Mouse (Mus musculus) liver, embryonic 14.5 days (tissue): ENCODE measurements at regions not wholly inside any gene's neighbourhood (a gene's known extent, or its start where the extent isn't known, plus 50 kb on each side); places are given as distances from the start of the nearest gene placed in this dataset.

Experiments
- ATAC-seq: fragments of 200-750 bp; cut with Nextera tagmentation; 2 replicates; pipeline ENCODE4 v1.8.0; 2017; ENCODE audit warnings: moderate number of reproducible peaks, mild to moderate bottlenecking, moderate library complexity; ENCODE audit not compliant: insufficient read depth
- DNase-seq, 3 experiments: peaks; one replicate each; pipeline ENCODE4 v3.0.0-alpha.2; 2012 to 2013; ENCODE audit warnings: low read depth in 3 of 3, low spot score in 3 of 3
- H3K27ac ChIP-seq: fragments of 300-500 bp; sonication (generic); 2 replicates; pipeline ENCODE4 v1.5.1; 2014; ENCODE audit warnings: moderate library complexity, mild to moderate bottlenecking, control low read depth, inconsistent platforms
- H3K27me3 ChIP-seq: fragments of 300-500 bp; sonication (generic); 2 replicates; pipeline ENCODE4 v1.6.1; 2014; ENCODE audit warnings: mild to moderate bottlenecking, low read length, moderate library complexity; ENCODE audit not compliant: control insufficient read depth, insufficient read depth
- H3K36me3 ChIP-seq: fragments of 300-500 bp; sonication (generic); replicated peaks from 2 replicates; pipeline ENCODE4 v1.6.1; 2014; ENCODE audit warnings: low read depth; ENCODE audit not compliant: control insufficient read depth, insufficient read depth
- H3K4me1 ChIP-seq, 2 experiments: fragments of 200-500 bp in 1 of 2; fragments of 300-500 bp in 1 of 2; sonication (generic) in 1 of 2; replicated peaks; 2 replicates each; pipeline ENCODE4 v1.6.1; 2012 to 2014; ENCODE audit warnings: antibody characterized with exemption in 1 of 2, inconsistent platforms in 1 of 2, low read length in 1 of 2; ENCODE audit not compliant: control insufficient read depth in 2 of 2, insufficient read depth in 2 of 2
- H3K4me2 ChIP-seq: fragments of 300-500 bp; sonication (generic); 2 replicates; pipeline ENCODE4 v1.6.1; 2014; ENCODE audit warnings: low read depth, mild to moderate bottlenecking, control low read depth, moderate library complexity
- H3K4me3 ChIP-seq, 2 experiments: fragments of 200-500 bp in 1 of 2; fragments of 300-500 bp in 1 of 2; sonication (generic) in 1 of 2; 2 replicates each; pipeline ENCODE4 v1.5.1; 2012 to 2014; ENCODE audit warnings: low read depth in 2 of 2, low read length in 2 of 2, mild to moderate bottlenecking in 2 of 2, control low read depth in 1 of 2, inconsistent platforms in 1 of 2, moderate library complexity in 1 of 2; ENCODE audit not compliant: insufficient read depth in 1 of 2
- H3K9ac ChIP-seq: fragments of 300-500 bp; sonication (generic); replicated peaks from 2 replicates; pipeline ENCODE4 v1.6.1; 2014; ENCODE audit warnings: mild to moderate bottlenecking, control low read depth, moderate library complexity
- H3K9me3 ChIP-seq: fragments of 300-500 bp; sonication (generic); 2 replicates; pipeline ENCODE4 v1.6.1; 2016; ENCODE audit warnings: low read length, mixed read lengths; ENCODE audit not compliant: control insufficient read depth
- CTCF ChIP-seq: IDR thresholded peaks from 2 replicates; pipeline ENCODE4 v1.5.1; 2016; ENCODE audit warnings: antibody characterized with exemption, low read depth, control low read depth
- EP300 ChIP-seq: IDR thresholded peaks from 2 replicates; pipeline ENCODE4 v1.6.1; 2016; ENCODE audit warnings: antibody characterized with exemption, low read depth
- WGBS: fragments of 180-500 bp; shearing (Covaris S2); extraction: QIAGEN DNeasy Blood & Tissue Kit; methylation state at CpG from one replicate; pipeline ENCODE4 v1.1.7; 2014; ENCODE audit not compliant: insufficient replicate concordance; 5-methylcytosine and 5-hydroxymethylcytosine counted together

DNA sequence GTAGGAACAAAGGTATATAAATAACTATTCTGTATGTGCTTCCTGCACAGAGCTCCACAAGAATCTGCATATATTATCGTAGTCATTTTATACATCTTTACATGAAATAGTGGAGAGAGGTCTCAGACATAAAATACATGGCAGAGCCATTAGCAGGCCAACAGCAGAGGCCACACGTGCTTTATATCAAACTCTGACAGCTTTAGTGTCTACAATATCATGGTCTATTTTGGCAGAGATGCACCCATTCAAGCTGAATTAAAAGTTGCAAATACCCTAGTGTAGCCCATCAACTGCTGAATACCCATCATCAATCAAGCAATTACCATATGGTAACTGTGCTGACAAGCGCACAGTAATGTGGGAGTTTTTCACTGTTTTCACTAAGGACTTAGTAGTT is 659.1 kb downstream of the Flrt2 start:
- DNase-seq (no peak), ATAC-seq (no peak)
- no peak overlapping the region for H3K9ac ChIP-seq
- WGBS = 70% methylated on average over 3 of the region's 3 CpGs
- no peak overlapping the region for H3K4me2 ChIP-seq
- H3K36me3 ChIP-seq = no peaks in the 10 kb centered on the region
- no peak overlapping the region for H3K4me3 ChIP-seq
- no peaks in the 10 kb centered on the region for H3K9me3 ChIP-seq
- no peaks in the 10 kb centered on the region for H3K27me3 ChIP-seq
- no peak overlapping the region for H3K27ac ChIP-seq
- H3K4me1 ChIP-seq = no peaks in the 10 kb centered on the region
- no peak for TF ChIP-seq EP300
- TF ChIP-seq CTCF = no peak

DNA sequence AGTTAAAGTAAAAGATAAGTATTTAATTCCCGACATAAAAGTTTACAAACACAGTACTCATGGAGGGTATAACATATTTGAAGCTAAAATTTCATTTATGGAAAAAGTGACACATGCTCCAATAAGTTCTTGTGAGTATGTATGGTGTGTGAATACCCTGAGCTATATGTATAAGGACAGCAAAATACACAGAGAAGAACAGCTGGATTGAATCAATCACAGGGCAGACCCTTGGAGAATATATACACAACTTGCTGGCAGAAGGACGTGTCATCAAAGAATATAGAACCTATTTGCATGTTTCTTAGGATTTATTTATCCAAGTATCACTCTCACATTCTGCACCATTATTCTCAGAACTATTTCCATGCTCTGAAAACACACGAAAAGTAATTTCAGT is 686.9 kb downstream of the Flrt2 start:
- H3K36me3 ChIP-seq = no peaks in the 10 kb centered on the region
- DNase-seq (no peak), ATAC-seq (no peak)
- no peaks in the 10 kb centered on the region for H3K27me3 ChIP-seq
- no peak overlapping the region for H3K9ac ChIP-seq
- no peak overlapping the region for H3K27ac ChIP-seq
- H3K4me1 ChIP-seq = no peaks in the 10 kb centered on the region
- H3K9me3 ChIP-seq = no peaks in the 10 kb centered on the region
- no peak overlapping the region for H3K4me2 ChIP-seq
- no peak overlapping the region for H3K4me3 ChIP-seq
- TF ChIP-seq EP300 (no peak), CTCF (no peak)
- WGBS = 56% methylated on average over 3 of the region's 3 CpGs

DNA sequence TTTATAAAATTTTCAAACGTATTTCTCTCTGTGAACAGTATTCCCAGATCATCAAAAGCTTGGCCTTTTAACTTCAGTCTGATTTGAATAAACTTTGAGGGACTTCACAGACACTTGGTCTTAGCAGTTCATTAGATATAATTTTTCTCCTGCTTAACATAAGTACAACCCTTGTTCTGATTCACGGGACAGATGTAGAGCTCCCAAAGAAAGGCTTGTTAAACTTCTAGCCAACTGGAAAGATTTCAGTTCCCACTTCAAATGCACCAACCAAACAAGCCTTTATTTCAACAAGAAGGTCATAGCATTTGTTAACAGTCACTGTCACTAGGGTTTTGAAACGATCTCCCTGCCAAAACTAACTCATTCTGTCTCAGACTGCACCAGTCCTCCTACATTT is 727.1 kb downstream of the Flrt2 start:
- Histone ChIP-seq H3K4me1 (no peaks in the 10 kb centered on the region), H3K4me2 (no peak overlapping the region), H3K36me3 (no peaks in the 10 kb centered on the region), H3K9me3 (no peaks in the 10 kb centered on the region), H3K9ac (no peak overlapping the region), H3K4me3 (no peak overlapping the region), H3K27ac (no peak overlapping the region), H3K27me3 (no peaks in the 10 kb centered on the region)
- ATAC-seq (no peak), DNase-seq (no peak)
- 37% methylated on average over 3 of the region's 3 CpGs for WGBS
- TF ChIP-seq CTCF (no peak), EP300 (no peak)

DNA sequence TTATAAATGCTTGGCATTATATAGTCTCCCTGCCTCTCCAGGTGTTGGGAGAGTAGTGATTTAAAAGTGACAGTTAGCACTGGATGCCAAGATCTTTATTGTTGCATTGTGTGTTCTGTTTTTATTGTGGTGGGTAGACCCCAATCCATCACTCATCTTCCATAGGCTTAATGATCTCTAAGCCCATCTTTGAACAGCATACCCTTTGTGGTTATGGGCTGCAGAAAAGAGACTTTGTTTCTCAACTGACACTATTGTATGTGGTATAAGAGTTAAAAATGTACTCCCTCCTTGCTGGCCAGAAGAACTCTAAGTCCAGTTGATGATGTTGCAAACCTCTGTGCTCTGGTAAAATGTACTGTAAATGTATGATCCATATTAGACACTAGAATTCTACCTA is 727.5 kb downstream of the Flrt2 start:
- H3K4me2 ChIP-seq = no peak overlapping the region
- no peak overlapping the region for H3K9ac ChIP-seq
- H3K9me3 ChIP-seq = no peaks in the 10 kb centered on the region
- no peaks in the 10 kb centered on the region for H3K4me1 ChIP-seq
- no peak overlapping the region for H3K27ac ChIP-seq
- no peak for TF ChIP-seq CTCF
- TF ChIP-seq EP300 = no peak
- ATAC-seq (no peak), DNase-seq (no peak)
- no peaks in the 10 kb centered on the region for H3K27me3 ChIP-seq
- no peaks in the 10 kb centered on the region for H3K36me3 ChIP-seq
- no peak overlapping the region for H3K4me3 ChIP-seq

DNA sequence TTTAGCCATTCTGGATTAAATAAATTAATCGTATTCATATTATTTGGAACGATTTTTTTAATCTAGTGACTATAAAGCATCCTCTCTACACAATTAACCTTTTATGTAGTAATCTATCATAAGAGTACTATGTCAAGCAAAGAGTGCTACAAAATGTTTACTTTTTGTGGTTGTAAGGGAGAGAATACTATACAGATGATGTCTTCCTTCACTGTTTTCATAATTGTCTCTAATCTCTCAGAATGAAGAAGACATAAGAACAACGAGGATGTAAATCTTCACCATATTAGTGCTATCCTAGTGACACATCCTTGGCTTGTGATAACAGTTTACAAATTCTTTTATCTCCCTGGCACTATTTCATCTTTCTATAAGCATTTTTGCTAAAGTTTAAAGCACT is 735.6 kb downstream of the Flrt2 start:
- no peak overlapping the region for H3K4me3 ChIP-seq
- no peak for TF ChIP-seq EP300
- H3K36me3 ChIP-seq = no peaks in the 10 kb centered on the region
- no peaks in the 10 kb centered on the region for H3K4me1 ChIP-seq
- no peak overlapping the region for H3K4me2 ChIP-seq
- no peak overlapping the region for H3K27ac ChIP-seq
- ATAC-seq (no peak), DNase-seq (no peak)
- H3K9ac ChIP-seq = no peak overlapping the region
- no peaks in the 10 kb centered on the region for H3K27me3 ChIP-seq
- H3K9me3 ChIP-seq = no peaks in the 10 kb centered on the region
- WGBS = 58% methylated on average over 3 of the region's 3 CpGs

DNA sequence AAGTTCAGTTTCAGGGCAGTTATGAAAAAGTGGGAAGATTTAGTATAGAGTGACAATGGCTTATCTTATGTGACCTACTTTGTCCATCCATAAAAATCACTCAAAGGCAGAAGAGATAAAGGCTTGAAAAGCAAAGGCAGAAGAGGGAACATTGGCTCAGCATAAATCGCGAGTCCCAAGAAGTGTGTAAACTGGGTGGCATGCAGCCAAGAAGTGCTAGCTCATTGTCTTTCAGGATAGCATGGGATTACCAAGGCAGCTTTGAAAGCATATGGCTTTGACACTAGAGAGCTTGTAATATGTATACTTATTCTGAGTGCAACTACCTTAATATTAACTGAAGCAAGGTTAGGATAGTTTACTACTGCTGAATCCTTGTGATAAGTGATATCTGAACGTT is 750.5 kb downstream of the Flrt2 start:
- ATAC-seq (no peak), DNase-seq (no peak)
- Histone ChIP-seq H3K4me3 (no peak overlapping the region), H3K9me3 (no peaks in the 10 kb centered on the region), H3K9ac (no peak overlapping the region), H3K27ac (no peak overlapping the region), H3K36me3 (no peaks in the 10 kb centered on the region), H3K4me1 (no peaks in the 10 kb centered on the region), H3K27me3 (no peaks in the 10 kb centered on the region), H3K4me2 (no peak overlapping the region)
- 62% methylated on average over 3 of the region's 3 CpGs for WGBS
- no peak for TF ChIP-seq CTCF
- TF ChIP-seq EP300 = no peak
